Mouse (Mus musculus): ENCODE data around the gene Epo. TPM values are rescaled to one million over a fixed set of nuclear protein-coding genes. Genes with fewer than 3 reads are reported as not detected.

Epo gene
- polyA plus RNA-seq, 2 experiments = 0.19 to 0.83 TPM

GRCm38 (mm10) chr5:137504041-137504440 lies 29.0 kb downstream of the Epo start:
- H3K4me1 ChIP-seq (ENCODE audit: control insufficient read depth, insufficient read depth, low read length) = peaks cover 13% of the 10 kb centered on the region

GRCm38 (mm10) chr5:137502667-137503110 lies 30.4 kb downstream of the Epo start:
- peak; percentile 65; the same call in 1 of the 2 replicates for TF ChIP-seq POLR2A (IDR thresholded peaks at IDR 0.05; ENCODE audit: borderline replicate concordance, extremely low read depth, insufficient read depth, insufficient read length)
- Histone ChIP-seq H3K4me3 (replicated peaks; ENCODE audit: low read length) (peak overlapping the region; percentile 74), H3K36me3 (ENCODE audit: control insufficient read depth, insufficient read depth, low read length) (peaks cover 11% of the 10 kb centered on the region; the same call in 1 of the 2 replicates), H3K4me1 (ENCODE audit: control insufficient read depth, insufficient read depth, low read length) (peaks cover 13% of the 10 kb centered on the region), H3K9ac (ENCODE audit: low read depth, low read length, severe bottlenecking) (peak overlapping the region; percentile 72), H3K4me2 (replicated peaks; ENCODE audit: low read depth, low read length, severe bottlenecking) (peak overlapping the region; percentile 87), H3K27ac (replicated peaks; ENCODE audit: low read depth, low read length) (peak overlapping the region; percentile 93), H3K27me3 (ENCODE audit: control insufficient read depth, insufficient read depth, low read length) (no peaks in the 10 kb centered on the region), H3K9me3 (ENCODE audit: control insufficient read depth, low read length) (no peaks in the 10 kb centered on the region)
- ATAC-seq (ENCODE audit: low FRiP score, low read depth) (peak; percentile 85), DNase-seq (ENCODE audit: low spot score) (peak; percentile 96)
- WGBS = 2% methylated on average over 30 of the region's 30 CpGs

More at GRCm38 (mm10) chr5:137504041-137504440, 29.0 kb downstream of the Epo start:
- WGBS = 83% methylated on average over 6 of the region's 6 CpGs
- ATAC-seq (ENCODE audit: low FRiP score, low read depth) (no peak), DNase-seq (ENCODE audit: low spot score) (no peak)
- Histone ChIP-seq H3K4me2 (replicated peaks; ENCODE audit: low read depth, low read length, severe bottlenecking) (no peak overlapping the region), H3K27me3 (ENCODE audit: control insufficient read depth, insufficient read depth, low read length) (no peaks in the 10 kb centered on the region), H3K36me3 (ENCODE audit: control insufficient read depth, insufficient read depth, low read length) (peaks cover 11% of the 10 kb centered on the region; the same call in 1 of the 2 replicates), H3K9ac (ENCODE audit: low read depth, low read length, severe bottlenecking) (no peak overlapping the region), H3K9me3 (ENCODE audit: control insufficient read depth, low read length) (no peaks in the 10 kb centered on the region), H3K4me3 (replicated peaks; ENCODE audit: low read length) (no peak overlapping the region), H3K27ac (replicated peaks; ENCODE audit: low read depth, low read length) (no peak overlapping the region)
- no peak for TF ChIP-seq POLR2A (IDR thresholded peaks at IDR 0.05; ENCODE audit: borderline replicate concordance, extremely low read depth, insufficient read depth, insufficient read length)

GRCm38 (mm10) chr5:137501709-137502666 lies 31.1 kb downstream of the Epo start, which contains the start of gene Pop7:
Gene Pop7 (minus strand): TSS chr5:137502518.
- Histone ChIP-seq H3K27ac (replicated peaks; ENCODE audit: low read depth, low read length) (peak within 1 kb of the TSS; percentile 93), H3K27me3 (ENCODE audit: control insufficient read depth, insufficient read depth, low read length) (no peaks in the 10 kb centered on the region), H3K4me3 (replicated peaks; ENCODE audit: low read length) (peak within 1 kb of the TSS; percentile 74), H3K9ac (ENCODE audit: low read depth, low read length, severe bottlenecking) (peak within 1 kb of the TSS; percentile 72), H3K9me3 (ENCODE audit: control insufficient read depth, low read length) (no peaks in the 10 kb centered on the region), H3K4me2 (replicated peaks; ENCODE audit: low read depth, low read length, severe bottlenecking) (peak within 1 kb of the TSS; percentile 87), H3K36me3 (ENCODE audit: control insufficient read depth, insufficient read depth, low read length) (peaks cover 11% of the 10 kb centered on the region; the same call in 1 of the 2 replicates), H3K4me1 (ENCODE audit: control insufficient read depth, insufficient read depth, low read length) (peaks cover 13% of the 10 kb centered on the region)
- TF ChIP-seq POLR2A (IDR thresholded peaks at IDR 0.05; ENCODE audit: borderline replicate concordance, extremely low read depth, insufficient read depth, insufficient read length) = no peak
- peak; percentile 100 for DNase-seq (ENCODE audit: low spot score)
- ATAC-seq (ENCODE audit: low FRiP score, low read depth) = peak; percentile 95
- WGBS = 2% methylated on average over 64 of the region's 64 CpGs

GRCm38 (mm10) chr5:137500186-137500585 lies 32.9 kb downstream of the Epo start:
- DNase-seq (ENCODE audit: low spot score) (no peak), ATAC-seq (ENCODE audit: low FRiP score, low read depth) (no peak)
- no peak overlapping the region for H3K4me2 ChIP-seq (replicated peaks; ENCODE audit: low read depth, low read length, severe bottlenecking)
- no peak overlapping the region for H3K9ac ChIP-seq (ENCODE audit: low read depth, low read length, severe bottlenecking)
- no peak overlapping the region for H3K27ac ChIP-seq (replicated peaks; ENCODE audit: low read depth, low read length)
- peaks cover 13% of the 10 kb centered on the region for H3K4me1 ChIP-seq (ENCODE audit: control insufficient read depth, insufficient read depth, low read length)
- H3K36me3 ChIP-seq (ENCODE audit: control insufficient read depth, insufficient read depth, low read length) = peaks cover 11% of the 10 kb centered on the region; the same call in 1 of the 2 replicates
- H3K4me3 ChIP-seq (replicated peaks; ENCODE audit: low read length) = no peak overlapping the region
- 87% methylated on average over 7 of the region's 7 CpGs for WGBS
- no peaks in the 10 kb centered on the region for H3K27me3 ChIP-seq (ENCODE audit: control insufficient read depth, insufficient read depth, low read length)
- H3K9me3 ChIP-seq (ENCODE audit: control insufficient read depth, low read length) = no peaks in the 10 kb centered on the region
- TF ChIP-seq POLR2A (IDR thresholded peaks at IDR 0.05; ENCODE audit: borderline replicate concordance, extremely low read depth, insufficient read depth, insufficient read length) = no peak

DNA sequence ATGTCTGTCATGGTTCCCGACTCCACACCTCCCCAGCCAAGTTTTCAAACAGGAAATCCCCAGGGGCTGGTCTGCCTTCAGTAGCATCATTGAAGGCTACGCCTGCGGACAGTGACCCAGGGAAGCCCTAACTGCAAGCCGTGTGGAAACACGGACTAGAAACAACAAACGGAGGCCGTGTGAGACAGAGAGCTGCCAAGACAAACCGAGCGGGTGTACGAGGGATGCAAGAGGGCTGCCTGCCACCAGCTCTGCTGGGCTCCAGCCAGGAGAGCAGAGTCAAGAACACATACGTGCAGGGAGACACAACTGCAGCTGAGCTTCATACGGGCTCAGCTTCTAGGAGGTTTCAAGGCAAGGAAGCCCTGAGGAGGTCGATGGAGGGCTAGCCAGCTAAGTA lies 39.2 kb downstream of the Epo start:
- H3K9ac ChIP-seq (ENCODE audit: low read depth, low read length, severe bottlenecking) = no peak overlapping the region
- DNase-seq (ENCODE audit: low spot score) = no peak

More for the DNA sequence above, 39.2 kb downstream of the Epo start:
- no peak for TF ChIP-seq POLR2A (IDR thresholded peaks at IDR 0.05; ENCODE audit: borderline replicate concordance, extremely low read depth, insufficient read depth, insufficient read length)
- Histone ChIP-seq H3K36me3 (ENCODE audit: control insufficient read depth, insufficient read depth, low read length) (no peaks in the 10 kb centered on the region), H3K4me1 (ENCODE audit: control insufficient read depth, insufficient read depth, low read length) (0 out of 2 replicates have a peak, but pooled peaks cover 2% of the 10 kb centered on the region), H3K4me2 (replicated peaks; ENCODE audit: low read depth, low read length, severe bottlenecking) (no peak overlapping the region), H3K9me3 (ENCODE audit: control insufficient read depth, low read length) (no peaks in the 10 kb centered on the region), H3K27me3 (ENCODE audit: control insufficient read depth, insufficient read depth, low read length) (no peaks in the 10 kb centered on the region), H3K27ac (replicated peaks; ENCODE audit: low read depth, low read length) (no peak overlapping the region), H3K4me3 (replicated peaks; ENCODE audit: low read length) (no peak overlapping the region)
- ATAC-seq (ENCODE audit: low FRiP score, low read depth) = no peak; the same call in 1 of the 2 replicates
- WGBS = 79% methylated on average over 13 of the region's 13 CpGs
